In the genomic region with DNA sequence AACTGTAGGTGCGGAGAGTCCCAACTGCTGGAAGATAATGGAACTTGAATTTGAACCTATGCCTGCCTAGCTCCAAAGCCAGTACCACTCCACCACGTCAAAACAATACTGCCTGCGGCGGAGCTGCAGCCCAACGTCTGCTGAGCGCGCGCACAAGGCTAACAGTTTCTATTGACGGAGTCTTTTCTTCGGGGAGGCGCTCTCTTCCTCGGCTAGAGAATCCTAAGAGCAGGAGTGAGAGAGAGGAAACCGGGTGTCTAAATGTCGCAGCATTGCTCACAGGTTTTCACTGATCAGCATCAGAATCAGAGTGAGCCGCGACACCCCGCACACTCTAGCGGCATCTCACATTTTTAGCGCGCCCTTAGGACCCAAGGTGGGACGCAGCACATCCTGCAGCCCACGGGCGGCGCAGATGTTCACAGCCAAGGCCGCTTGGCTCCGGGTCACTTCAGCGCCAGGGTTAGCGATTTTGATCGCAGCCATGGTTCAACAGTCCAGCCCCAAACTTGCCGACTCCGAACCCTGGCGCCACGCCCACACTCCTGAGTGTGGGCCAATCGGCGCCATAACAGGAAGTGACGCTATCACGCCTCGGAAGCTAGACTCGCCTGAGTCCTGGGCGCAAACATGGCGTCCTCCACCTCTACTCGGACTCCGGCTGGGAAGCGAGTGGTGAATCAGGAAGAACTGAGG, we compare ENCODE assay signal across 8 mouse cellular contexts. TPM values are rescaled to one million over a fixed set of nuclear protein-coding genes. Genes with fewer than 3 reads are reported as not detected.
DNase-seq lines count a peak whose midpoint lies in the region; ATAC-seq and TF ChIP-seq lines count a peak whose summit lies in the region.

A gene (minus strand): TSS at position 580 of the 696 bp plus-strand sequence.
A gene (plus strand): TSS at position 604 of the 696 bp plus-strand sequence.

- TF ChIP-seq RAD21 in MEL (IDR thresholded peaks at IDR 0.05; ENCODE audit: low read depth, low read length), result no peak

- intact Hi-C loops in heart, postnatal 25 days (cut with DNase I), result loop anchor here (2.0 kb wide), 1 partner anchor 15 kb away; no protein-coding TSS in a partner anchor

- peak in 1 of 3 experiments; percentile 19; a peak in 2 of 6 replicates for TF ChIP-seq CTCF in MEL (IDR thresholded peaks at IDR 0.05 in 2 of 3, conservative IDR thresholded peaks at IDR 0.05 in 1 of 3; ENCODE audit: control insufficient read depth in 1 of 3, insufficient read depth in 1 of 3, low read depth in 2 of 3, low read length in 3 of 3, poor library complexity in 1 of 3, severe bottlenecking in 1 of 3)
- no peak for TF ChIP-seq CTCF in liver, postnatal 0 days (IDR thresholded peaks at IDR 0.05; ENCODE audit: low read depth)
- TF ChIP-seq CTCF in testis, adult 2 months (IDR thresholded peaks at IDR 0.05; ENCODE audit: control insufficient read depth, insufficient read depth, insufficient replicate concordance, low read depth, low read length), result peak; percentile 21; the same call in 1 of the 2 replicates

- H3K36me3 ChIP-seq in MEL (ENCODE audit: control insufficient read depth in 1 of 2, insufficient read depth in 2 of 2, low read length in 2 of 2), result peaks cover 4 to 27% of the 10 kb centered on the region in 2 experiments; a peak in 3 of 4 replicates
- H3K36me3 ChIP-seq in forebrain, embryonic 15.5 days, result 0 out of 2 replicates have a peak, but pooled peaks cover 4% of the 10 kb centered on the region
- H3K36me3 ChIP-seq in liver, postnatal 0 days (replicated peaks; ENCODE audit: insufficient read depth, low read length), result peaks cover 3% of the 10 kb centered on the region; the same call in 1 of the 2 replicates
- peaks cover 6% of the 10 kb centered on the region; the same call in 1 of the 2 replicates for H3K36me3 ChIP-seq in neural tube, embryonic 13.5 days
- no peaks in the 10 kb centered on the region for H3K36me3 ChIP-seq in testis, adult 2 months (ENCODE audit: control insufficient read depth, insufficient read depth, low read length)

- no peaks in the 10 kb centered on the region for H3K9me3 ChIP-seq in MEL (replicated peaks; ENCODE audit: insufficient read depth, low read length)
- no peaks in the 10 kb centered on the region for H3K9me3 ChIP-seq in forebrain, embryonic 15.5 days
- no peaks in the 10 kb centered on the region for H3K9me3 ChIP-seq in liver, postnatal 0 days (ENCODE audit: low read length)
- no peaks in the 10 kb centered on the region for H3K9me3 ChIP-seq in neural tube, embryonic 13.5 days

- peaks cover 24% of the 10 kb centered on the region for H3K79me2 ChIP-seq in MEL (ENCODE audit: control insufficient read depth, insufficient read depth, low read length, poor library complexity)

- TF ChIP-seq EP300 in MEL (IDR thresholded peaks at IDR 0.05; ENCODE audit: low read depth in 1 of 2, low read length in 2 of 2), result no peak
- no peak for TF ChIP-seq EP300 in liver, postnatal 0 days (IDR thresholded peaks at IDR 0.05; ENCODE audit: low read depth)

- no peaks in the 10 kb centered on the region for H3K27me3 ChIP-seq in MEL (ENCODE audit: control insufficient read depth in 1 of 2, insufficient read depth in 2 of 2, low read length in 2 of 2)
- no peaks in the 10 kb centered on the region for H3K27me3 ChIP-seq in forebrain, embryonic 15.5 days
- H3K27me3 ChIP-seq in liver, postnatal 0 days (ENCODE audit: insufficient read depth, low read length), result no peaks in the 10 kb centered on the region
- peaks cover 4% of the 10 kb centered on the region; the same call in 1 of the 2 replicates for H3K27me3 ChIP-seq in neural tube, embryonic 13.5 days
- no peaks in the 10 kb centered on the region for H3K27me3 ChIP-seq in testis, adult 2 months (ENCODE audit: control insufficient read depth, insufficient read depth, low read length)

- WGBS in forebrain, embryonic 15.5 days, result under 1% methylated on average over 44 of the region's 44 CpGs
- under 1% methylated on average over 44 of the region's 44 CpGs for WGBS in liver, postnatal 0 days (ENCODE audit: insufficient replicate concordance)
- under 1% methylated on average over 44 of the region's 44 CpGs for WGBS in neural tube, embryonic 13.5 days

- H3K4me1 ChIP-seq in MEL (ENCODE audit: control insufficient read depth in 1 of 2, insufficient read depth in 2 of 2, low read length in 2 of 2), result peaks cover 2 to 15% of the 10 kb centered on the region in 2 experiments
- peaks cover 27% of the 10 kb centered on the region for H3K4me1 ChIP-seq in forebrain, embryonic 15.5 days
- peaks cover 22% of the 10 kb centered on the region for H3K4me1 ChIP-seq in liver, postnatal 0 days (ENCODE audit: insufficient read depth)
- peaks cover 30% of the 10 kb centered on the region for H3K4me1 ChIP-seq in neural tube, embryonic 13.5 days (replicated peaks)
- peaks cover 8% of the 10 kb centered on the region for H3K4me1 ChIP-seq in testis, adult 2 months (ENCODE audit: control insufficient read depth, insufficient read depth, low read length)

- H3K4me2 ChIP-seq in forebrain, embryonic 15.5 days (replicated peaks), result peak within 1 kb of the TSS; percentile 92
- peak within 1 kb of the TSS; percentile 92 for H3K4me2 ChIP-seq in liver, postnatal 0 days (ENCODE audit: low read depth, low read length)
- H3K4me2 ChIP-seq in neural tube, embryonic 13.5 days, result peak within 1 kb of the TSS; percentile 98

- TF ChIP-seq POLR2A in MEL (IDR thresholded peaks at IDR 0.05; ENCODE audit: control insufficient read depth in 1 of 2, insufficient read depth in 1 of 2, low read depth in 1 of 2, low read length in 2 of 2, poor library complexity in 1 of 2), result peak; percentile 91 to 98; a peak in 3 of 4 replicates
- TF ChIP-seq POLR2A in testis, adult 2 months (IDR thresholded peaks at IDR 0.05; ENCODE audit: control insufficient read depth, low read depth, low read length), result peak; percentile 99

- H3K9ac ChIP-seq in MEL (ENCODE audit: control insufficient read depth, low read depth, low read length, poor library complexity, severe bottlenecking), result peak within 1 kb of the TSS; percentile 90
- peak within 1 kb of the TSS; percentile 79 for H3K9ac ChIP-seq in forebrain, embryonic 15.5 days (replicated peaks)
- peak within 1 kb of the TSS; percentile 97 for H3K9ac ChIP-seq in liver, postnatal 0 days (replicated peaks)
- H3K9ac ChIP-seq in neural tube, embryonic 13.5 days, result peak within 1 kb of the TSS; percentile 94

- peak within 1 kb of the TSS; percentile 77 to 89 for H3K4me3 ChIP-seq in MEL (ENCODE audit: control insufficient read depth in 1 of 2, insufficient read depth in 1 of 2, low read depth in 2 of 2, low read length in 2 of 2)
- peak within 1 kb of the TSS; percentile 79 for H3K4me3 ChIP-seq in forebrain, embryonic 15.5 days
- H3K4me3 ChIP-seq in liver, postnatal 0 days (ENCODE audit: low read depth, low read length), result peak within 1 kb of the TSS; percentile 97
- H3K4me3 ChIP-seq in neural tube, embryonic 13.5 days, result peak within 1 kb of the TSS; percentile 98
- peak within 1 kb of the TSS; percentile 98 for H3K4me3 ChIP-seq in testis, adult 2 months (ENCODE audit: control insufficient read depth, low read depth, low read length)

- ATAC-seq in forebrain, embryonic 15.5 days (replicated peaks), result peak; percentile 98
- peak; percentile 100 for ATAC-seq in liver, postnatal 0 days
- peak; percentile 100 for ATAC-seq in neural tube, embryonic 13.5 days (ENCODE audit: low read depth)

- peak; percentile 99 for DNase-seq in MEL (ENCODE audit: low read depth, low spot score)
- DNase-seq in cerebellum, adult 18-20 months, result peak; percentile 93 to 97
- DNase-seq in heart, postnatal 25 days (ENCODE audit: low spot score), result peak; percentile 82
- DNase-seq in layer of hippocampus, adult 11-12 months (ENCODE audit: low spot score), result peak; percentile 94
- peak; percentile 95 for DNase-seq in liver, postnatal 0 days

- H3K27ac ChIP-seq in MEL (ENCODE audit: control insufficient read depth, low read depth, low read length), result peak within 1 kb of the TSS; percentile 88
- peak within 1 kb of the TSS; percentile 91 for H3K27ac ChIP-seq in forebrain, embryonic 15.5 days (replicated peaks)
- H3K27ac ChIP-seq in liver, postnatal 0 days (ENCODE audit: low read depth), result peak within 1 kb of the TSS; percentile 93
- H3K27ac ChIP-seq in neural tube, embryonic 13.5 days (replicated peaks), result peak within 1 kb of the TSS; percentile 92
- H3K27ac ChIP-seq in testis, adult 2 months (ENCODE audit: control insufficient read depth, insufficient read depth, low read depth, low read length), result peak within 1 kb of the TSS; percentile 97

TF ChIP-seq in MEL, 35 proteins besides CTCF, POLR2A, EP300 and RAD21 (continues in another document):
- no peak for TF ChIP-seq USF1 (IDR thresholded peaks at IDR 0.05; ENCODE audit: low read depth, low read length)
- TF ChIP-seq UBTF (IDR thresholded peaks at IDR 0.05; ENCODE audit: borderline replicate concordance, insufficient read depth, low read depth, low read length), result 0 out of 2 replicates have a peak, but pooled peaks have one; percentile 47
- TF ChIP-seq ZC3H11A (IDR thresholded peaks at IDR 0.05; ENCODE audit: low read depth, low read length), result no peak
- TF ChIP-seq TCF12 (IDR thresholded peaks at IDR 0.05; ENCODE audit: low read depth, low read length), result peak; percentile 84
- no peak for TF ChIP-seq MYB (IDR thresholded peaks at IDR 0.05; ENCODE audit: low read depth, low read length)
- peak; percentile 35 for TF ChIP-seq MAX (IDR thresholded peaks at IDR 0.05; ENCODE audit: low read length)
- peak; percentile 98 for TF ChIP-seq NELFE (IDR thresholded peaks at IDR 0.05; ENCODE audit: low read depth, low read length)
- TF ChIP-seq ZMIZ1 (IDR thresholded peaks at IDR 0.05; ENCODE audit: low read depth, low read length), result peak; percentile 96

RNA-seq across cellular contexts. Expression of the first gene that starts in this region (rescaled TPM):
- 0.31 and 0.33 TPM in 2 replicates for total RNA-seq in MEL (2012; rRNA removed)
- polyA plus RNA-seq in MEL (2012; ENCODE audit: insufficient read depth in 1 of 2, insufficient read length in 2 of 2, low read depth in 1 of 2, low replicate concordance in 2 of 2, missing spikeins in 1 of 2), result under 1 TPM in 1 of 2 experiments, not detected in 1; 0.21 TPM
- polyA plus RNA-seq in forebrain, embryonic 15.5 days (2015; fragmentation: Nextera tagmentation; extraction: Ambion mirVana), result 0.23 and 0.28 TPM in 2 replicates
- total RNA-seq in heart, postnatal 25 days (2021), result under 1 TPM; 0.20 to 0.26 TPM
- 0.28 and 0.32 TPM in 2 replicates for polyA plus RNA-seq in liver, postnatal 0 days (2015; fragmentation: Nextera tagmentation; extraction: Ambion mirVana)
- polyA plus RNA-seq in neural tube, embryonic 13.5 days (2015; fragmentation: Nextera tagmentation; extraction: Ambion mirVana), result 0.33 and 0.52 TPM in 2 replicates
- polyA plus RNA-seq in testis, adult 2 months (2012; rRNA removed), result 89.2 and 95.6 TPM in 2 replicates

RNA-seq across cellular contexts. Expression of the second gene that starts in this region (rescaled TPM):
- 40.7 and 51.4 TPM in 2 replicates for total RNA-seq in MEL (2012; rRNA removed)
- 10 to 100 TPM in 1 of 2 experiments, not detected in 1; 43.4 TPM for polyA plus RNA-seq in MEL (2012; ENCODE audit: insufficient read depth in 1 of 2, insufficient read length in 2 of 2, low read depth in 1 of 2, low replicate concordance in 2 of 2, missing spikeins in 1 of 2)
- polyA plus RNA-seq in forebrain, embryonic 15.5 days (2015; fragmentation: Nextera tagmentation; extraction: Ambion mirVana), result 32.4 and 36.4 TPM in 2 replicates
- total RNA-seq in heart, postnatal 25 days (2021), result 10 to 100 TPM; 13.9 to 15.4 TPM
- polyA plus RNA-seq in liver, postnatal 0 days (2015; fragmentation: Nextera tagmentation; extraction: Ambion mirVana), result 11.8 and 11.9 TPM in 2 replicates
- polyA plus RNA-seq in neural tube, embryonic 13.5 days (2015; fragmentation: Nextera tagmentation; extraction: Ambion mirVana), result 29.6 and 31.2 TPM in 2 replicates
- polyA plus RNA-seq in testis, adult 2 months (2012; rRNA removed), result 14.0 and 18.1 TPM in 2 replicates

Comparison
In these comparisons a context has a peak if more than half of its experiments do, and no peak if none do; other contexts are left out.
1. Peak in every context shown above with its lines: DNase-seq, ATAC-seq, H3K4me3 ChIP-seq and H3K27ac ChIP-seq.
2. RNA of the first gene that starts in this region (polyA plus RNA-seq): 89.2 to 95.6 TPM in testis, adult 2 months; 0.33 to 0.52 TPM in neural tube, embryonic 13.5 days, 0.28 to 0.32 TPM in liver, postnatal 0 days, 0.23 to 0.28 TPM in forebrain, embryonic 15.5 days and 0.21 TPM in MEL; every median in the first group is over 10 times any median in the second.